Mouse (Mus musculus) ES-Bruce4 (cell line): ENCODE measurements around the gene Ipmk.

ENCODE experiments used
- CTCF ChIP-seq: IDR thresholded peaks from one replicate; pipeline ENCODE4 v1.8.1; 2011; ENCODE audit warnings: low read depth, low read length
- POLR2A ChIP-seq: IDR thresholded peaks from one replicate; pipeline ENCODE4 v1.8.1; 2011; ENCODE audit warnings: low read length; ENCODE audit not compliant: insufficient read depth

DNA sequence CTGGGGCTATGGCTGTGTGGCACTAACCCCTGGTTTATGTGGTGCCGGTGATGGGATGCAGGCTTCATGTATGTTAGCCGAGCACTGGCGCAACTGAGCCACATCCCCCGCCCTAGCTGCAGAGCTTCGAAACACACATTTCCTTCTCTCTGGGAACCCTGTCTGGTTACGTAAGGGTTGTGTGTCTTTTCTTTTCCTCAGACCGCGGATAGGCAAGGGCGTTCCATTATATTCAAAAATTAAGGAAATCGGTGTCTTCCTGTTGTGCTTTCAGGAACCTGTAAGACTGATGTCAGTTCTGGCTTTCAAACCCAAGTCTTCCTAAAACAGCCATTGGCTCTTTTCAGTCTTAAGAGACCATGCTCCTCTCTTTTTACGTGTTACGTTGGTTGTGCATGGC lies 65.8 kb downstream of the Ipmk start:
- no peak for TF ChIP-seq CTCF
- no peak for TF ChIP-seq POLR2A
